Mouse (Mus musculus) forebrain, embryonic 13.5 days (tissue): ENCODE results near the gene Tpmt. TPM values are rescaled to one million over a fixed set of nuclear protein-coding genes. Genes with fewer than 3 reads are reported as not detected.

Source experiments
- ATAC-seq: fragments of 200-750 bp; cut with Nextera tagmentation; 2 replicates; pipeline ENCODE4 v1.8.0; 2017
- H3K27ac ChIP-seq: fragments of 300-500 bp; sonication (generic); 2 replicates; pipeline ENCODE4 v1.5.1; 2015; ENCODE audit warnings: inconsistent platforms, mild to moderate bottlenecking, moderate library complexity
- H3K27me3 ChIP-seq: fragments of 300-500 bp; sonication (generic); 2 replicates; pipeline ENCODE4 v1.6.1; 2015; ENCODE audit warnings: mild to moderate bottlenecking, inconsistent platforms
- H3K36me3 ChIP-seq: fragments of 300-500 bp; sonication (generic); 2 replicates; pipeline ENCODE4 v1.6.1; 2015; ENCODE audit warnings: mild to moderate bottlenecking, inconsistent platforms; ENCODE audit not compliant: poor library complexity, severe bottlenecking
- H3K4me1 ChIP-seq: fragments of 300-500 bp; sonication (generic); 2 replicates; pipeline ENCODE4 v1.6.1; 2015; ENCODE audit warnings: inconsistent platforms
- H3K4me2 ChIP-seq: fragments of 300-500 bp; sonication (generic); 2 replicates; pipeline ENCODE4 v1.6.1; 2015; ENCODE audit warnings: inconsistent platforms, mild to moderate bottlenecking, moderate library complexity
- H3K4me3 ChIP-seq: fragments of 300-500 bp; sonication (generic); 2 replicates; pipeline ENCODE4 v1.5.1; 2015; ENCODE audit warnings: mild to moderate bottlenecking, inconsistent platforms
- H3K9ac ChIP-seq: fragments of 300-500 bp; sonication (generic); 2 replicates; pipeline ENCODE4 v1.6.1; 2015; ENCODE audit warnings: mild to moderate bottlenecking, inconsistent platforms
- H3K9me3 ChIP-seq: fragments of 300-500 bp; sonication (generic); replicated peaks from 2 replicates; pipeline ENCODE4 v1.6.1; 2016; ENCODE audit warnings: inconsistent platforms
- WGBS: fragments of 180-500 bp; shearing (Covaris S2); methylation state at CpG from one replicate; pipeline ENCODE4 v1.1.7; 2015; 5-methylcytosine and 5-hydroxymethylcytosine counted together
- polyA plus RNA-seq: library from polyadenylated mRNA; unstranded; fragments of >200 nt; fragmentation: Nextera tagmentation; extraction: Ambion mirVana; gene quantifications from 2 replicates; pipeline ENCODE4 v1.2.1, GENCODE M21; 2015

Tpmt gene
- polyA plus RNA-seq = 29.5 and 30.6 TPM in 2 replicates

- Histone ChIP-seq H3K27ac (peak within 1 kb of the TSS; percentile 68), H3K9ac (peak within 1 kb of the TSS; percentile 87), H3K4me3 (peak within 1 kb of the TSS; percentile 87), H3K27me3 (no peaks in the 10 kb centered on the region), H3K4me2 (peak within 1 kb of the TSS; percentile 99), H3K4me1 (peaks cover 13% of the 10 kb centered on the region), H3K36me3 (peaks cover 13% of the 10 kb centered on the region), H3K9me3 (no peaks in the 10 kb centered on the region)
- ATAC-seq = no peak
- 10% methylated on average over 10 of the region's 10 CpGs for WGBS
Observed at GRCm38 (mm10) chr13:47044617-47044947, at the start of gene Tpmt. Gene Tpmt (minus strand): TSS chr13:47044737.

GRCm38 (mm10) chr13:47093791-47094190 is 49.3 kb upstream of the Tpmt start:
- peaks cover 71% of the 10 kb centered on the region for H3K36me3 ChIP-seq

GRCm38 (mm10) chr13:47089271-47089670 is 44.7 kb upstream of the Tpmt start:
- no peaks in the 10 kb centered on the region for H3K9me3 ChIP-seq
- no peak overlapping the region for H3K27ac ChIP-seq
- no peaks in the 10 kb centered on the region for H3K4me1 ChIP-seq
- H3K4me3 ChIP-seq = no peak overlapping the region
- no peak for ATAC-seq
- H3K4me2 ChIP-seq = no peak overlapping the region
- H3K36me3 ChIP-seq = peaks cover 64% of the 10 kb centered on the region
- H3K9ac ChIP-seq = no peak overlapping the region
- H3K27me3 ChIP-seq = no peaks in the 10 kb centered on the region
- 87% methylated on average over 2 of the region's 2 CpGs for whole genome bisulfite sequencing

More at GRCm38 (mm10) chr13:47093791-47094190, 49.3 kb upstream of the Tpmt start:
- Histone ChIP-seq H3K9ac (no peak overlapping the region), H3K27me3 (no peaks in the 10 kb centered on the region), H3K27ac (no peak overlapping the region), H3K4me3 (no peak overlapping the region), H3K4me2 (no peak overlapping the region), H3K9me3 (no peaks in the 10 kb centered on the region), H3K4me1 (no peaks in the 10 kb centered on the region)
- 92% methylated on average over 2 of the region's 2 CpGs for WGBS
- ATAC-seq = no peak

GRCm38 (mm10) chr13:47088433-47088832 is 43.9 kb upstream of the Tpmt start:
- no peaks in the 10 kb centered on the region for H3K27me3 ChIP-seq
- H3K4me3 ChIP-seq = no peak overlapping the region
- H3K4me1 ChIP-seq = no peaks in the 10 kb centered on the region
- H3K9me3 ChIP-seq = no peaks in the 10 kb centered on the region
- H3K36me3 ChIP-seq = peaks cover 58% of the 10 kb centered on the region
- no peak for ATAC-seq
- 97% methylated on average over 1 of the region's 1 CpGs for WGBS
- no peak overlapping the region for H3K27ac ChIP-seq
- no peak overlapping the region for H3K9ac ChIP-seq
- no peak overlapping the region for H3K4me2 ChIP-seq

- H3K36me3 ChIP-seq = peaks cover 83% of the 10 kb centered on the region
- 88% methylated on average over 4 of the region's 4 CpGs for WGBS
- no peak overlapping the region for H3K9ac ChIP-seq
- ATAC-seq = no peak
- no peaks in the 10 kb centered on the region for H3K9me3 ChIP-seq
- H3K4me1 ChIP-seq = no peaks in the 10 kb centered on the region
- no peak overlapping the region for H3K27ac ChIP-seq
- no peak overlapping the region for H3K4me2 ChIP-seq
- no peak overlapping the region for H3K4me3 ChIP-seq
- H3K27me3 ChIP-seq = no peaks in the 10 kb centered on the region
Observed at GRCm38 (mm10) chr13:47080905-47081505, 36.5 kb upstream of the Tpmt start.

GRCm38 (mm10) chr13:47078799-47079198 is 34.3 kb upstream of the Tpmt start:
- no peak overlapping the region for H3K4me2 ChIP-seq
- no peak overlapping the region for H3K4me3 ChIP-seq
- no peaks in the 10 kb centered on the region for H3K9me3 ChIP-seq
- peaks cover 94% of the 10 kb centered on the region for H3K36me3 ChIP-seq
- ATAC-seq = no peak
- WGBS = 77% methylated on average over 5 of the region's 5 CpGs
- no peak overlapping the region for H3K9ac ChIP-seq
- H3K27ac ChIP-seq = no peak overlapping the region
- H3K4me1 ChIP-seq = no peaks in the 10 kb centered on the region
- no peaks in the 10 kb centered on the region for H3K27me3 ChIP-seq

- no peak overlapping the region for H3K4me2 ChIP-seq
- H3K36me3 ChIP-seq = peaks cover 97% of the 10 kb centered on the region
- no peaks in the 10 kb centered on the region for H3K27me3 ChIP-seq
- H3K27ac ChIP-seq = no peak overlapping the region
- H3K9me3 ChIP-seq = no peaks in the 10 kb centered on the region
- H3K4me3 ChIP-seq = no peak overlapping the region
- ATAC-seq = no peak
- H3K9ac ChIP-seq = no peak overlapping the region
- no peaks in the 10 kb centered on the region for H3K4me1 ChIP-seq
Observed at GRCm38 (mm10) chr13:47077367-47077766, 32.8 kb upstream of the Tpmt start.

GRCm38 (mm10) chr13:47076156-47076555 is 31.6 kb upstream of the Tpmt start:
- ATAC-seq = no peak
- no peaks in the 10 kb centered on the region for H3K4me1 ChIP-seq
- no peak overlapping the region for H3K4me3 ChIP-seq
- no peak overlapping the region for H3K27ac ChIP-seq
- peaks cover 94% of the 10 kb centered on the region for H3K36me3 ChIP-seq
- no peak overlapping the region for H3K4me2 ChIP-seq
- 89% methylated on average over 5 of the region's 5 CpGs for WGBS
- H3K9me3 ChIP-seq = no peaks in the 10 kb centered on the region
- H3K9ac ChIP-seq = no peak overlapping the region
- no peaks in the 10 kb centered on the region for H3K27me3 ChIP-seq

- Histone ChIP-seq H3K27me3 (no peaks in the 10 kb centered on the region), H3K4me2 (no peak overlapping the region), H3K9me3 (no peaks in the 10 kb centered on the region), H3K4me3 (no peak overlapping the region), H3K9ac (no peak overlapping the region), H3K36me3 (peaks cover 84% of the 10 kb centered on the region), H3K27ac (no peak overlapping the region), H3K4me1 (no peaks in the 10 kb centered on the region)
- no peak for ATAC-seq
- 92% methylated on average over 5 of the region's 5 CpGs for WGBS
Observed at GRCm38 (mm10) chr13:47072484-47072883, 27.9 kb upstream of the Tpmt start.

GRCm38 (mm10) chr13:47071871-47072270 is 27.3 kb upstream of the Tpmt start:
- no peaks in the 10 kb centered on the region for H3K4me1 ChIP-seq
- peaks cover 84% of the 10 kb centered on the region for H3K36me3 ChIP-seq
- H3K4me3 ChIP-seq = no peak overlapping the region
- no peak for ATAC-seq
- WGBS = 97% methylated on average over 13 of the region's 13 CpGs
- H3K9ac ChIP-seq = no peak overlapping the region
- no peaks in the 10 kb centered on the region for H3K9me3 ChIP-seq
- no peak overlapping the region for H3K27ac ChIP-seq
- no peaks in the 10 kb centered on the region for H3K27me3 ChIP-seq
- H3K4me2 ChIP-seq = no peak overlapping the region

GRCm38 (mm10) chr13:47070329-47071080 is 26.0 kb upstream of the Tpmt start:
- ATAC-seq = no peak
- 82% methylated on average over 15 of the region's 15 CpGs for WGBS
- H3K4me3 ChIP-seq = no peak overlapping the region

GRCm38 (mm10) chr13:47067001-47067400 is 22.5 kb upstream of the Tpmt start:
- ATAC-seq = no peak
- WGBS = 93% methylated on average over 6 of the region's 6 CpGs
- H3K36me3 ChIP-seq = peaks cover 79% of the 10 kb centered on the region
- H3K4me1 ChIP-seq = no peaks in the 10 kb centered on the region
- H3K9me3 ChIP-seq = no peaks in the 10 kb centered on the region
- H3K27ac ChIP-seq = no peak overlapping the region
- no peaks in the 10 kb centered on the region for H3K27me3 ChIP-seq
- no peak overlapping the region for H3K4me3 ChIP-seq
- no peak overlapping the region for H3K4me2 ChIP-seq
- no peak overlapping the region for H3K9ac ChIP-seq

More at GRCm38 (mm10) chr13:47070329-47071080, 26.0 kb upstream of the Tpmt start:
- Histone ChIP-seq H3K9me3 (no peaks in the 10 kb centered on the region), H3K9ac (no peak overlapping the region), H3K27ac (no peak overlapping the region), H3K4me1 (no peaks in the 10 kb centered on the region), H3K4me2 (no peak overlapping the region), H3K27me3 (no peaks in the 10 kb centered on the region), H3K36me3 (peaks cover 86% of the 10 kb centered on the region)
